Mouse (Mus musculus): ENCODE data around the gene Lrrc3c.

The Lrrc3c gene

DNA sequence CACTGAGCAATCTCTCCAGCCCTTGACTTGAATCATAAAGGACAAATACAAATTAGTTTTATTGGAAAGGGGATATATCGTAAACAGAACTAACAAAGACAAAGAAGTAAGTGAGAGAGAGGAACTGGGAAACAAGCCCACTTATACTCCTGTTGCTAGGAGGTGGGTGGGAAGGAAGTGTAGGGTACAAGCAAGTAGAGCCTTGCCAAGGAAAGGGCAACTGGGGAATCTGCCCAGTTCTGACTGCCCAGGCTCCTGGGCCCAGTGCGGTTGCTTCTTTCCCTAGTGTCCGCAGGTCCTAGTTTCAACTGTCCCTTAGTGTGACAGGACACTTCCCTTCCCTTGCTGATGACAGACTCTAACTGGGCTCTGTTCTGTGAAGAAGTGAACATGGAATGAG lies 30.6 kb downstream of the Lrrc3c start:
- no peak for DNase-seq (ENCODE audit: low spot score)

DNA sequence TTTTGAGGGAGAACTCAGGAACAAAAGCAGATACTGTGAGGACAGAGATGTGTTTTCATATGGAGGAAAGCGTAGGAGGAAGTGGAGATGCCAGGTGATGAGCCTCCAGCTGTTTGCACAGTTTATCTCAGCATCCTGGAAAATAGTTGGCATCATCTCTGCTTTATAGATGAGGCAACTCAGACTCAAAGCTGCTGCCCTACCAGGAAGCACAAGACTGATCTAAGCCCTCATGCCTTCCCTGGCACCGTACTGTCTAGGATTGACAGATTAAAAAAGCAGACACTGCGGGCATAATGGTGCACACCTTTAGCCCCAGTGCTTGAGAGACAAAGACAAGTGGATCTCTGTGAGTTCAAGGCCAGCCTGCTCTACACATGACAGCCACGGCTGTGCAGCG lies 32.6 kb downstream of the Lrrc3c start:
- no peak for DNase-seq (ENCODE audit: low spot score)

DNA sequence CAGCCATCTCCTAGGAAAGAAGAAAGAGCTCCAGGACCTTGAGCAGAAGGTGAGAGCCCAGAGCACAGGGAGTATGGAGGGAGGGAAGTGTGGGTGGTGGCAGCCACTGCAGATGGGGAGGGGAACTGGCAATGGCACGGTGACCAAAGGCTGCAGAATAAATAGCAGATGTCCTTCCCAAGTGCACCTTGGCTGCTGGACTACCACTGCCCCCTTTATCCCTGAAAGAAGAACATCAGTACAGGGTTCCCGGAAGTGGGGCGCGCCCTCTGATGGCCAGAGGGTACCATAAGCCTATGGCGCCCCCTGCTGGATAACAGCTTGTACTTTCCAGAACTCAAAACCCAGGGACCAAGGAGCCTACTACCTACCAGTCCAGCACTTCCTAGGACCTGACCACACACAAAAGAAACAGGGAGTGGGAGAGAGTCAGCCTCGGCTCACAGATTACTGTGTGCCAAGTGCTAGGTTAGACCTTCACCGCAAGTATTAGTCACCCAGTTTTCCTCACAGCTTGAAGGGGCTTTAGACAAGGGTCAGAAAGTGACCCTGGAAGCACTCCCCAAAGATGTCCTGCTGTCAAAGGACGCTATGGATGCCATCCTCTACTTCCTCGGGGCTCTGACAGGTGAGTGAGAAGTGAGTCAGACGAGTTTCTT lies 37.4 kb downstream of the Lrrc3c start:
- peak; percentile 12 for DNase-seq (ENCODE audit: low spot score)

DNA sequence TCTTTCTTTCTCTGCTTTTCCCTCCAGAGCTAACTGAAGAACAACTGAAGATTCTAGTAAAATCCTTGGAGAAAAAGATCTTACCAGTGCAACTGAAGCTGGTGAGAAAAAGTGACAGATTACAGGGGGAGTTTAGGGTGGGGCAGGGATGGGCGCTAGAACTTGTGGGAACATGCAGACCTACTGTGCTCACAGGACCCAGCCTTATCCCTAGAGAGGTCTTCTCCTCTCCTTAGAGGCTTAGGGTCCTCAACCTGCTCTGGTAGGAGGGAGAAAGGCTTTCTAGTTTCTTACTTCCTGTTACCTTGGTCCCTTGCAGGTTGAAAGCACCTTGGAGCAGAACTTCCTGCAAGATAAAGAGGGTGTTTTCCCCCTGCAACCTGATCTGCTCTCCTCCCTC lies 39.4 kb downstream of the Lrrc3c start:
- DNase-seq (ENCODE audit: low spot score): no peak

DNA sequence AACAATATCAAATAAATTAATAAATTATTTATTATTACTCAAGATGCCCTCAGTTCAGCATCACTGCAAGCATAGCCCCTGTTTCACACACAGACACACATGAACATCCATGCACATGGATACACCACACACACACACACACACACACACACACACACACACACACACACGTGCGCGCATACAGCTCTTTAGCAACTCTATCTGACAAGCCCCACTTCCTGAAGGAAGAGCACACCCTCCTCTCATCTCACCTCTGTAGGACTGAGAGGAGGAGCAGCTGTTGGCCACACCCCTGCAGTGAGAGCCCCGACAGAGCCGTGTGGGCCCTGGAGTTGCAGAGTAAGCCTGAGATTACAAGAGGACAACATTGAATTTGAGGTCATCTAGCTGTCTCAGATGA lies 42.0 kb downstream of the Lrrc3c start:
- no peak for DNase-seq (ENCODE audit: low spot score)

DNA sequence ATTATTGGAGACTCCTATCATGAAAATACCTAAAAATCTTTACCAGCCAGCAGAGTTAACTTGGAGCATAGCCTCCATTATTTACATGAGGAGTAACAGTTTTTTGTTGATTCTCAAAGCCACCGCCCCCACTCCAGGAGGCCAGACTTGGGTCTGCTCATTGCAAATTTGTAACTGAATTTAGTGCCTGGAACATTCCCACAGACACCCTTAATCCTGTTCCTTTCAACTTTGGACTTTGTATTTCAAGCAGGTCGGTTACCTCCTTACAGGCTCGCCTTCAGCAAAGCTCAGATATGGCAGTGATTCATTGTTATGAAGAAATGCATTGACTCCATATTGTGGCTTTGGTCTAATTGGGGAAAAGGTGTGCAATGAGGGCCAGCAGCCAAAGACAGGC lies 46.7 kb downstream of the Lrrc3c start:
- DNase-seq (ENCODE audit: low spot score): no peak

DNA sequence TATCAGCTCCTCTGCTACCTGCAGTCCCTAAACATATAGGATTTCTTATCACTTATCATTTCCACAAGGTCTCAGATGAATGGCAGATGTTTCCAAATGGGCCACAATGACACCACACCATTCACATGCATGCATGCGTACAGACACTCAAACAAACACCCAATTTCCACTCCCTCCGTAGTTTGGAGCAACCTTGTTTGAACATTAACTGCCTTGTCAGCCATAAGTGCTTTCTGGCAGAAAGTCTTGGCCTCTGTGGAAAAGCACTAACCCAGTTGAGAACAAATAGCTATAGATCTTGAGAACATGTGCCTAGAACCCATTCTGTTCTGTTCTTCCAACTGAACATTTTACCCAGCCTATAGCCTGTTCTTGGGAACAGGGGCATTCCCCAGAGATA lies 47.9 kb downstream of the Lrrc3c start:
- DNase-seq (ENCODE audit: low spot score): no peak

DNA sequence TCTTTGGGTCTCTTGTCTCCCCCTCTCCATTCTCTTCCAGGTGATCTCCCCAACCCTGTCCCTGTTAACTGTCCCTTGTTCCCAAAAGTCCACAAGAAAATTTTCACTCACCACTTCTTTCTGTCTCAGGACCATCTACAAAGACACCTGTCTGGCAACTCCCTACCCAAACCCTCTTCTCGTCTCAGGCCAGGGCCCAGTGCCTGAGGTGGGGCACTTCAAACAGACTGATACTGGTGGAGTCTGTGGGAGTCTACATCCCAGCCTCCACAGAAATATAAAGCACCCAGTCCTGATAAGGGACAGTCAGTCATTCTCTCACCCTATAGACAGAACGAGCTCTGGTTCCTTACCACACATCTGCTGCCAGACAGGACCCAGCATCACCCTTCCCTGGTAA lies 48.4 kb downstream of the Lrrc3c start, which contains the start of gene Gsdma2:
TSS of gene Gsdma2 (plus strand) at position 301 of the 400 bp plus-strand sequence.
- no peak for DNase-seq (ENCODE audit: low spot score)

Measured in spleen, adult 12 weeks (tissue).